Mouse (Mus musculus) cerebellum, adult 2 months (tissue): ENCODE measurements at regions not wholly inside any gene's neighbourhood (a gene's known extent, or its start where the extent isn't known, plus 50 kb on each side); places are given as distances from the start of the nearest gene placed in this dataset.

Source experiments
- DNase-seq, 2 experiments: peaks; one replicate each; pipeline ENCODE4 v3.0.0; 2021
- H3K27ac ChIP-seq: fragments of 200-500 bp; 2 replicates; pipeline ENCODE4 v1.5.1; 2012; ENCODE audit warnings: low read length, control low read depth, inconsistent platforms; ENCODE audit not compliant: insufficient read depth
- H3K27me3 ChIP-seq: fragments of 200-500 bp; 2 replicates; pipeline ENCODE4 v1.6.1; 2012; ENCODE audit warnings: inconsistent platforms, mild to moderate bottlenecking, low read length, moderate library complexity; ENCODE audit not compliant: control insufficient read depth, insufficient read depth
- H3K4me1 ChIP-seq: fragments of 200-500 bp; 2 replicates; pipeline ENCODE4 v1.6.1; 2011; ENCODE audit warnings: low read length; ENCODE audit not compliant: control insufficient read depth, insufficient read depth
- H3K4me3 ChIP-seq: fragments of 200-500 bp; replicated peaks from 2 replicates; pipeline ENCODE3; 2011; ENCODE audit warnings: mild to moderate bottlenecking, low read depth, low read length, control low read depth; ENCODE audit not compliant: insufficient read depth
- CTCF ChIP-seq: fragments of 200-500 bp; IDR thresholded peaks from 2 replicates; pipeline ENCODE4 v1.5.1; 2011; ENCODE audit warnings: low read depth, mild to moderate bottlenecking, control low read depth, low read length, moderate library complexity, borderline replicate concordance; ENCODE audit not compliant: insufficient read depth
- POLR2A ChIP-seq: fragments of 200-500 bp; IDR thresholded peaks from 2 replicates; pipeline ENCODE4 v1.6.1; 2011; ENCODE audit warnings: low read length, control low read depth, borderline replicate concordance; ENCODE audit not compliant: insufficient read depth
- WGBS: fragments of 180-500 bp; shearing (Covaris S2); methylation state at CpG from one replicate; pipeline ENCODE4 v1.1.7; 2018; 5-methylcytosine and 5-hydroxymethylcytosine counted together

DNA sequence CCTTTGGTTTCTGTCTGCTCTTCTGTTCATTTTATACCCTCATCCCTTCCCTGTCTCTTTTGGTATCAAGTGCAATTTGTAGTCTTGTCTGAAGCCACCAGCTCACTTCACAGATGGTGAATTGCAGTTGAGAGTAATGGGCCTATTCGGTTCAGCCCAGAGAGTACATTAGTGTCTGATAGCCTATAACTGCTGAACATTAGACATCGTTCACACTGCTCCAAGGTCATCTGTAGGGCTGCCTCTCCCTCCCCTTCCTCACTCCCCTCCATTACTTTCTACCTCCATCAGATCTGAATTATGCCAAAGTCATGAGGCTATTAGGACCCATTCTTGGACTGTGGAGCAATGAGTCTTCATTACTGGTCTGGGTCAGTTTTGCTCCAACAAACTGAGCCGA lies 615.9 kb upstream of the Api5 start:
- H3K27ac ChIP-seq: no peak overlapping the region
- no peaks in the 10 kb centered on the region for H3K4me1 ChIP-seq
- no peak for DNase-seq
- no peaks in the 10 kb centered on the region for H3K27me3 ChIP-seq
- 79% methylated on average over 3 of the region's 3 CpGs for WGBS
- H3K4me3 ChIP-seq: no peak overlapping the region
- TF ChIP-seq CTCF (no peak), POLR2A (no peak)
